Mouse (Mus musculus): ENCODE data around the gene Magi1. TPM values are rescaled to one million over a fixed set of nuclear protein-coding genes. Genes with fewer than 3 reads are reported as not detected.

The Magi1 gene
- polyA plus RNA-seq, 1 experiment from 2014 or later = 7.9 TPM

DNA sequence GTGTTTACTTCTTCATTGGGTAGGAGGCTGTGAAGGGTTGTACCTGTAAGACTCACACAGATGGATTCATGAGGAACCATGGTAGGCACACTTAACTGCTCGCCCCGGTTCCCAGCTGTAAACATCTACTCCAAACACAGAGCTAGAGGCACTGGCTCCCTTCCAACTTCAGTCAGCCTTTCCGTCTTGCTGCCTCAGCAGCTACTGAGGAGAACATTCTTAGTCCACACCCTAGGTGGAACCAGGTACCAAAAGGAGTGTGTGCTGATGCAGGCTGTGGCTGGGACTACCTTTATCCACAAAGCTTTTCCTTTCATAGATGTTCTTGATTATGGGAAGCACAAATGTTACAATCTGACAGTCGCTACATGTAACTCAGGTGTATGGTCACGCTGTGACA lies 585.8 kb downstream of the Magi1 start:
- Histone ChIP-seq H3K4me1 (ENCODE audit: control insufficient read depth in 2 of 2, insufficient read depth in 2 of 2, low read length in 2 of 2) (peaks cover 2 to 6% of the 10 kb centered on the region in 2 experiments; a peak in 3 of 4 replicates), H3K27ac (replicated peaks in 1 of 2; ENCODE audit: control insufficient read depth in 1 of 2, insufficient read depth in 1 of 2, low read depth in 2 of 2, low read length in 2 of 2) (no peak overlapping the region), H3K9ac (ENCODE audit: low read length) (no peak overlapping the region), H3K27me3 (ENCODE audit: control insufficient read depth, insufficient read depth, low read length) (no peaks in the 10 kb centered on the region), H3K4me2 (ENCODE audit: low read length) (no peak overlapping the region), H3K4me3 (ENCODE audit: control insufficient read depth in 1 of 2, insufficient read depth in 1 of 2, low read depth in 1 of 2, low read length in 2 of 2) (no peak overlapping the region), H3K9me3 (ENCODE audit: control insufficient read depth, low read length) (no peaks in the 10 kb centered on the region), H3K36me3 (ENCODE audit: control insufficient read depth, insufficient read depth, low read length) (peaks cover 22% of the 10 kb centered on the region; the same call in 1 of the 2 replicates)
- 59% methylated on average over 5 of the region's 5 CpGs for WGBS
- ATAC-seq (ENCODE audit: insufficient number of reproducible peaks, insufficient read depth, low FRiP score, low read depth) = no peak

DNA sequence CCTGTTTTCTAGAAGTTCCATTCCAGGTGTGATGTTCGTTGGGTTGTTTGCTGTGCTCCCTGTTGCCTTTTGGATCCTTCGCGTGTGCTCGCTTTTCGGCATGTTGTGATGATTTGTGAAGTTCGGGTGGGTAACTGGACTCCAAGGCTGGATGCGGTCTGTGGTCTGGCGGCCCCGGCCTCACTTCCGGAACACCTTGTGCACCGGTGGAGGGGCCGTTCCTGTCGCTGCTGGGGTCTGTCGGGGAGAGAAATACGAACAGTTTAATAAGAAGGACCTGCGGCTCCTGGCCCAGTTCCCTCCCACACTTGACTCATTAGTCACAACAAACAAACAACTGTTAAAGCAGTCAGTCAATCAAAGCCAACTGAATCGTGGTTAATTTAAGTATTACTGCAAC lies 605.0 kb downstream of the Magi1 start:
- Histone ChIP-seq H3K27ac (replicated peaks in 1 of 2; ENCODE audit: control insufficient read depth in 1 of 2, insufficient read depth in 1 of 2, low read depth in 2 of 2, low read length in 2 of 2) (no peak overlapping the region), H3K36me3 (ENCODE audit: control insufficient read depth, insufficient read depth, low read length) (peaks cover 32% of the 10 kb centered on the region), H3K9me3 (ENCODE audit: control insufficient read depth, low read length) (no peaks in the 10 kb centered on the region), H3K27me3 (ENCODE audit: control insufficient read depth, insufficient read depth, low read length) (no peaks in the 10 kb centered on the region; the same call in 1 of the 2 replicates), H3K4me1 (ENCODE audit: control insufficient read depth in 2 of 2, insufficient read depth in 2 of 2, low read length in 2 of 2) (no peaks in the 10 kb centered on the region), H3K4me2 (ENCODE audit: low read length) (no peak overlapping the region), H3K4me3 (ENCODE audit: control insufficient read depth in 1 of 2, insufficient read depth in 1 of 2, low read depth in 1 of 2, low read length in 2 of 2) (no peak overlapping the region), H3K9ac (ENCODE audit: low read length) (no peak overlapping the region)
- 74% methylated on average over 17 of the region's 17 CpGs for WGBS
- ATAC-seq (ENCODE audit: insufficient number of reproducible peaks, insufficient read depth, low FRiP score, low read depth) = no peak

- H3K9ac ChIP-seq (ENCODE audit: low read length) = no peak overlapping the region
- no peaks in the 10 kb centered on the region for H3K9me3 ChIP-seq (ENCODE audit: control insufficient read depth, low read length)
- no peaks in the 10 kb centered on the region for H3K4me1 ChIP-seq (ENCODE audit: control insufficient read depth in 2 of 2, insufficient read depth in 2 of 2, low read length in 2 of 2)
- 75% methylated on average over 2 of the region's 2 CpGs for WGBS
- H3K27me3 ChIP-seq (ENCODE audit: control insufficient read depth, insufficient read depth, low read length) = no peaks in the 10 kb centered on the region
- no peak overlapping the region for H3K4me2 ChIP-seq (ENCODE audit: low read length)
- no peak overlapping the region for H3K4me3 ChIP-seq (ENCODE audit: control insufficient read depth in 1 of 2, insufficient read depth in 1 of 2, low read depth in 1 of 2, low read length in 2 of 2)
- no peak overlapping the region for H3K27ac ChIP-seq (replicated peaks in 1 of 2; ENCODE audit: control insufficient read depth in 1 of 2, insufficient read depth in 1 of 2, low read depth in 2 of 2, low read length in 2 of 2)
- H3K36me3 ChIP-seq (ENCODE audit: control insufficient read depth, insufficient read depth, low read length) = no peaks in the 10 kb centered on the region
- no peak for ATAC-seq (ENCODE audit: insufficient number of reproducible peaks, insufficient read depth, low FRiP score, low read depth)
Observed at GRCm38 (mm10) chr6:93666731-93667130, 617.0 kb downstream of the Magi1 start.

GRCm38 (mm10) chr6:93665056-93665805 lies 618.5 kb downstream of the Magi1 start:
- Histone ChIP-seq H3K9ac (ENCODE audit: low read length) (no peak overlapping the region), H3K27me3 (ENCODE audit: control insufficient read depth, insufficient read depth, low read length) (no peaks in the 10 kb centered on the region), H3K4me2 (ENCODE audit: low read length) (no peak overlapping the region), H3K36me3 (ENCODE audit: control insufficient read depth, insufficient read depth, low read length) (no peaks in the 10 kb centered on the region), H3K27ac (replicated peaks in 1 of 2; ENCODE audit: control insufficient read depth in 1 of 2, insufficient read depth in 1 of 2, low read depth in 2 of 2, low read length in 2 of 2) (no peak overlapping the region), H3K9me3 (ENCODE audit: control insufficient read depth, low read length) (no peaks in the 10 kb centered on the region), H3K4me1 (ENCODE audit: control insufficient read depth in 2 of 2, insufficient read depth in 2 of 2, low read length in 2 of 2) (no peaks in the 10 kb centered on the region), H3K4me3 (ENCODE audit: control insufficient read depth in 1 of 2, insufficient read depth in 1 of 2, low read depth in 1 of 2, low read length in 2 of 2) (no peak overlapping the region)
- WGBS = 88% methylated on average over 12 of the region's 12 CpGs
- ATAC-seq (ENCODE audit: insufficient number of reproducible peaks, insufficient read depth, low FRiP score, low read depth) = no peak

DNA sequence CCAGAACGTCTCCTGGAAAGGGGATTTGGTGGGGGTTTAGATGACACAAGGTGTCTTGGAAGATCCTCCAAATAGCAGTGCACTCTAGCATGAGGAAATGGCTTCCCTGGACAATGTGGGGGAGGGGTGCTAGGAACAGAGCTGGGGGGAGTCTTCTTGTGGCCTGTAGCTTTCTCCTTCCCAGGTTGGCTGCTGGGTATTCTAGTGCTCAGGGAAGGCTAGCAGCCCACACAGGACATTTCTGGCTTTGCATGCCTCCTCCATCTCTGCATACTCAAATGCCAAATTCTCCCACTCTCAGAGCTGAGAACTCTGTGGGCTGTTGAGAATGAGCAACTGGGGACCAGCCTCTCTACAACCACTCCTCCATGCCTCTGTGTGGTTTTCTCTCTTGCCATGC lies 622.6 kb downstream of the Magi1 start:
- Histone ChIP-seq H3K4me2 (ENCODE audit: low read length) (no peak overlapping the region), H3K27ac (replicated peaks in 1 of 2; ENCODE audit: control insufficient read depth in 1 of 2, insufficient read depth in 1 of 2, low read depth in 2 of 2, low read length in 2 of 2) (no peak overlapping the region), H3K4me3 (ENCODE audit: control insufficient read depth in 1 of 2, insufficient read depth in 1 of 2, low read depth in 1 of 2, low read length in 2 of 2) (no peak overlapping the region), H3K9me3 (ENCODE audit: control insufficient read depth, low read length) (no peaks in the 10 kb centered on the region), H3K4me1 (ENCODE audit: control insufficient read depth in 2 of 2, insufficient read depth in 2 of 2, low read length in 2 of 2) (peaks cover 2 to 4% of the 10 kb centered on the region in 2 experiments; a peak in 2 of 4 replicates), H3K36me3 (ENCODE audit: control insufficient read depth, insufficient read depth, low read length) (no peaks in the 10 kb centered on the region), H3K27me3 (ENCODE audit: control insufficient read depth, insufficient read depth, low read length) (no peaks in the 10 kb centered on the region), H3K9ac (ENCODE audit: low read length) (no peak overlapping the region)
- ATAC-seq (ENCODE audit: insufficient number of reproducible peaks, insufficient read depth, low FRiP score, low read depth) = no peak
- 67% methylated on average over 1 of the region's 1 CpGs for WGBS

GRCm38 (mm10) chr6:93659534-93659933 lies 624.2 kb downstream of the Magi1 start:
- H3K9me3 ChIP-seq (ENCODE audit: control insufficient read depth, low read length) = no peaks in the 10 kb centered on the region
- no peaks in the 10 kb centered on the region for H3K27me3 ChIP-seq (ENCODE audit: control insufficient read depth, insufficient read depth, low read length)
- ATAC-seq (ENCODE audit: insufficient number of reproducible peaks, insufficient read depth, low FRiP score, low read depth) = no peak
- H3K4me1 ChIP-seq (ENCODE audit: control insufficient read depth in 2 of 2, insufficient read depth in 2 of 2, low read length in 2 of 2) = peaks cover 2 to 4% of the 10 kb centered on the region in 2 experiments; a peak in 2 of 4 replicates
- no peak overlapping the region for H3K27ac ChIP-seq (replicated peaks in 1 of 2; ENCODE audit: control insufficient read depth in 1 of 2, insufficient read depth in 1 of 2, low read depth in 2 of 2, low read length in 2 of 2)
- H3K4me2 ChIP-seq (ENCODE audit: low read length) = no peak overlapping the region
- no peak overlapping the region for H3K4me3 ChIP-seq (ENCODE audit: control insufficient read depth in 1 of 2, insufficient read depth in 1 of 2, low read depth in 1 of 2, low read length in 2 of 2)
- no peaks in the 10 kb centered on the region for H3K36me3 ChIP-seq (ENCODE audit: control insufficient read depth, insufficient read depth, low read length)
- WGBS = 77% methylated on average over 8 of the region's 8 CpGs
- H3K9ac ChIP-seq (ENCODE audit: low read length) = no peak overlapping the region

DNA sequence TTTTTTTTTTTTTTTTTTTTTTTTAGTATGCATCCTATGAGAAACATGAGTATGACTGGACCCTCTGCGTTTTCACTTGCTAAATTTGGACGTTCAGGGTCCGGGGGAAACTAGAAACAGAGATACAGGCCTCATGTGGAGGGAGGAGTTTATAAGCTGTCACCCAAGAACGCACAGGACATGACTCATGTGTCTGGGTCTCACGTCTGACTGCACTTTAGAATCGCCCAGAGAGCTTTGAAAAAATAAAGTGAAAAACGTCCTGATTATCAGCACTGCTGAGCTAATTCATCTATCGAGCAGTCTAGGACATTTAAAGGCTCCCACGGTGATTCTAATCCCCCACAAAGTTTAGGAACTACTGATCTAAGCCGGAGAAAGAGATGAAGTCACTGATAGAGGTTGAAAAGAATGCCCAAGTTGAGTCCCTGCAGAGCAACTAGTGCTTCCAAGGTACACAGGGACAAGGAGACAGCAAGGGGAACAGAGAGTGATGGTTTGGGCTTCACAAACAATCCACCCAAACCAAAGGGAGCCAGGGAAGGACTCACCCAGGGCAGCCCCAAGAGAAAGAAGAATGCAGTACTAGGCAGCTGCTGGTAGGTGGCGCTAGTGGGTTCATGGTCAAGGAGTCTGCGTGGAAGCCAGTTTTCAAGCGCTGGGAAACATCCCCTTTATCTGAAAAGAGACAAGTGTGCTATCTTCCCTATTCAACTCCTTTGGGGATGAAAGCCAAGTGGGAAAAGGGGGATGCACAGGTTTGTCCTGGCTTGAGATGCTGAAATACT lies 626.3 kb downstream of the Magi1 start:
- Histone ChIP-seq H3K4me2 (ENCODE audit: low read length) (peak overlapping the region; percentile 31; the same call in 1 of the 2 replicates), H3K9ac (ENCODE audit: low read length) (no peak overlapping the region), H3K36me3 (ENCODE audit: control insufficient read depth, insufficient read depth, low read length) (no peaks in the 10 kb centered on the region), H3K27me3 (ENCODE audit: control insufficient read depth, insufficient read depth, low read length) (no peaks in the 10 kb centered on the region), H3K9me3 (ENCODE audit: control insufficient read depth, low read length) (no peaks in the 10 kb centered on the region), H3K27ac (replicated peaks in 1 of 2; ENCODE audit: control insufficient read depth in 1 of 2, insufficient read depth in 1 of 2, low read depth in 2 of 2, low read length in 2 of 2) (peak overlapping the region; percentile 65 to 77), H3K4me3 (ENCODE audit: control insufficient read depth in 1 of 2, insufficient read depth in 1 of 2, low read depth in 1 of 2, low read length in 2 of 2) (no peak overlapping the region), H3K4me1 (ENCODE audit: control insufficient read depth in 2 of 2, insufficient read depth in 2 of 2, low read length in 2 of 2) (peaks cover 2 to 4% of the 10 kb centered on the region in 2 experiments; a peak in 2 of 4 replicates)
- ATAC-seq (ENCODE audit: insufficient number of reproducible peaks, insufficient read depth, low FRiP score, low read depth) = no peak
- 14% methylated on average over 13 of the region's 13 CpGs for WGBS
